ENCODE assay signal across 17 mouse cellular contexts in the genomic region with DNA sequence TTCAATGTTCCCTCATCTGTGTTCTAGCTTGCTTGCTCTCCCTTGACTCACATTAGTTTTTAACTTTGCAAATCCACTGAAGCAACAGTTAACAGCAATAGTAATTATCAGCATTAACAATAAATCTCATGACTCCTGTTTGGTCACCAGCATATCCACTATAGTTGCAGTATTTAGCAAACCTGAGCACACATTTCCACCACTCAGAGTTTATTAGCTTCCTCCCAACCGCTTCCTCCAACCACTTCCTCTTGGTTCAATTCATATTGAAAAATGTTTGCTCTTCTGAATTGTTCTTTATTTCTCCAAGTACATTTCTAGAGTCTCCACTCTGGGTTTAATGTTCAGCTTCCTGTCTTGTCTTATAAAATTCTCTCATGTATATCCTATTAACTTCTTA.
"Had no signal": no experiment of that assay in that cellular context is flagged by ENCODE, and none has a peak within 500 bp of the region (broad histone marks: within the 10 kb centered on the region; RNA-seq: fewer than 3 reads in every experiment).

No protein-coding gene starts in this region.

- DNase-seq: gastrocnemius, adult 2 months; gastrocnemius, postnatal 10 days; gastrocnemius, postnatal 25 days; heart, adult 18-20 months; heart, postnatal 14 days; heart, postnatal 36 days; kidney, adult 18-20 months; kidney, adult 8-10 months; kidney, postnatal 10 days; kidney, postnatal 25 days; kidney, postnatal 4 days; liver; liver, embryonic 13.5 days had no signal

- ATAC-seq: hindbrain, embryonic 16.5 days; inflammation-experienced regulatory T-cells, adult 6 months; intestine, embryonic 15.5 days; intestine, postnatal 0 days had no signal
